Mouse (Mus musculus) left cerebral cortex, adult 8-10 months (tissue): ENCODE measurements around the gene Rasa1. TPM values are rescaled to one million over a fixed set of nuclear protein-coding genes. Genes with fewer than 3 reads are reported as not detected.

Experiments
- DNase-seq, 2 experiments: peaks; one replicate each; pipeline ENCODE4 v3.0.0; 2022; ENCODE audit warnings: low spot score in 2 of 2
- total RNA-seq, 4 experiments: library from RNA; stranded (reverse); gene quantifications; 2 replicates each; pipeline ENCODE4 v1.2.4; 2022

Gene Rasa1
- total RNA-seq, result 10 to 100 TPM; 46.0 to 63.9 (median 52.8) TPM

- DNase-seq, result peak; percentile 78 to 95
Measured at GRCm38 (mm10) chr13:85288843-85289713, at the start of gene Rasa1. TSS of gene Rasa1 (minus strand) at chr13:85289130.

DNA sequence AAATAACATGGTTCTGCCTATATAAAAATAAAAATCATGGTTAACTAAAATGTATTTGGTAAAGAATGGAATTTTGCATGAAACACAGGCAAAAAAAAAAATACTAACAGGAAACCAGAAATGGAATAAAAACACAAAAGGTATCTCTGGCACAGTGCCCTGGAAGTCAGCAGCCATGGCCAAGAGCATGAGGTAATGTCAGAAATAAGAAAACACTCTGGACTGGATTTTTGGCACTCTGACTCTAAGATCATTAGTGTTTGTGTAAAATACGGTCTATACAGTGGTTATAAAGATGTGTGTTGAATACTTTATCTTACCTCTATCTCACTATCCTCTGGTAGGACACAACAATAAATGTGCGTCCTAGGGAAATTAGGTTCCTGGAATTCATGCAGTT, 22.6 kb upstream of the Rasa1 start:
- no peak for DNase-seq

- DNase-seq, result peak in 1 of 2 experiments; percentile 66
Measured at GRCm38 (mm10) chr13:85310968-85311367, 22.0 kb upstream of the Rasa1 start.

- DNase-seq, result no peak
Measured at GRCm38 (mm10) chr13:85310483-85310882, 21.6 kb upstream of the Rasa1 start.

- no peak for DNase-seq
Measured at GRCm38 (mm10) chr13:85306039-85306438, 17.1 kb upstream of the Rasa1 start.

GRCm38 (mm10) chr13:85290651-85291050, 1.7 kb upstream of the Rasa1 start:
- no peak for DNase-seq

DNA sequence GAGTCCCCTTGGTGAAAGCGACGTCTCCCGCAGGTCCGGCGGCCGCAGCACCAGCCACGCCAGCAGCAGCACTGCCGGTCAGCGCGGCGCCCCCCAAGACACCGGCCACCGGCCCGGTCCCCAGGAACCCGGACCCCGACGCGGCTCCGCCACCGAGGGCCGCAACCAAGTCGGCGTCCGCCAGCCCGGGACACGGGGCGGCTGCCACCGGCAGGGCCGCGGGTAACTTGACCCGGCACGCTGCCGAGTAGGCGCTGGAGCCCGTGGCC, 422 bp downstream of the Rasa1 start:
- DNase-seq, result no peak

DNA sequence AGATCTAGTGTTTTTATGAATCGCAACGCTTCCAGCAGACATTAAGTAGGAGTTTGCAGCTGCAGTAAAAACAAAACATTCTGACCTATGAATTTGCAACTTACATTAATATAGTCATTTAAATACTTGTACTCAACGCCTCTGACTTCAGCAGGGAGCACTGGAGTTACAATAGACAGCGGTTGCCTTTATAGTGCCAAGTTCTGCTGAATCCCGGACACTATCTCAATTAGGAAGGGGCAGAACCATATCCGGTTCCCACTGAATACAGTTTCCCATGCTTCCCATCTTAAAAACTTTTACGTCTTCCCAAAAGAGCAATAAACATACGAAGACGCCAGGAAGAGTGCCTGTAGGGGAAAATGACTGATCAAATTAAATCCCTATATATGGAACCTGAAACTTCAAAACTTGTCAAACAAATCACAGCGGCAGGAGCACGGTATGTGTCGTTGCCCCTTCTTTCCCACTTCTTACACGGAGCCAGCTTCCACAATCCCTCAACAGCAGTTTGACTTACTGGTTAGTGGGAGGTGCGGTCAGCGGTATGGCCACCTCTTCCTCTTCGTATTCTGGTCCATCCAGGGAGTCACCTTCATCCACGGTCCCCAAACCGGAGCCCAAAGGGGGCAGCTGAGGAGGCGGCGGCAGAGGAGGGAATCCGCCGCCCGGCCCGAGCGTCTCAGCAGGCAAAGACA, 905 bp downstream of the Rasa1 start:
- DNase-seq, result peak; percentile 22 to 23

DNA sequence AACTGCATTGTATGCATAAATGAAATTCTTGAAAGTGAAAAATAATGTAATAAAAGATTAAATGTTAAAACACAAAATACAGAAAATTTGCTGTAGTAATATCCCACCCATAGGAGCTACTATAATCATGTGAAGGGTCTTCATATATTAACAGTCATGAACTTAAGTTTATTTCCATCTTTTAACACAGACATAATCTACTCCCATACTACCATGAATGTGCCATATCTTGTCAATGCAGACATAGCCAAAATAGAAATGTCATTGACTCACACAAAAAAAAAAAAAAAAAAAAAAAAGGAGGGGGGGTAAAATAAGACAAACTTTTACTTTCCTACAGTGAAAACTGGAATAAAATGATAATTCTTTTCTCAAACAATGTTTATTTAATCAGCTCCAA, 6.3 kb downstream of the Rasa1 start:
- no peak for DNase-seq

DNA sequence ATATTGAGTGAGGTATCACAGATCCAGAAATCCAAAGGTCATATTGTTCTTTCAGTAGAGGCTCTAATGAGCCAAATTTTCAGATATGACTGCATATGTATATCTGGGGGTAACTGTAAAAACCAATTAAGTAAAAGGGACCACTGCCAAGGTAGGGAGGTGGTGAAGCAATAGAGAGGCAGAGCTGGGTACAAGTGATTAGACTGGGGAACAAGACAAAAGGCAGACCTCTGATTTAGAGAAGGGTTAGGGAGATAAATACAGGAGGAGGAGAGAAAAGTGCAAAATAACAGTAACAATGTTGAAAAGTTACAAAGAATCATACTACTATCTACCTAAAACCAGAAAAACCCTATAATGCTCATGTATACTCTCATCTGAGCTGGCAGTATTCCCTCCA, 10.0 kb downstream of the Rasa1 start:
- no peak for DNase-seq

DNA sequence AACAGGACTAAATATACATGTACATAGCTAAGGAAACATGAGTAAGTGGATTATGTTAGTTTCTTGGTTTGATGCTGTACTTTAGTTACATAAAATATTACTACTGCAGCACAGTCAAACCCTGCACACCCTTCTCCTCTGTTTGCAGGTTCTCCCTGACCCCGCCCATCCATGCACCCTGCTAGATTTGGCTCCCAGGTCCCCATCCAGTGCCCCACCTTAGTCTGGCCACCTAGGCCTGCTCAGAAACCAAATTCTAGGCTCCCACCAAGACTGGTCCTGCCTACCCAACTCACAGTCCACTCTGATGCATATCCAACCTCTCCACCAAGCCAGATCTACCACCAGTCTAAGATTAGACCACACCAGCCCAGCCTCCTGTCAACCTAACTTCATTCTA, 14.4 kb downstream of the Rasa1 start:
- no peak for DNase-seq

DNA sequence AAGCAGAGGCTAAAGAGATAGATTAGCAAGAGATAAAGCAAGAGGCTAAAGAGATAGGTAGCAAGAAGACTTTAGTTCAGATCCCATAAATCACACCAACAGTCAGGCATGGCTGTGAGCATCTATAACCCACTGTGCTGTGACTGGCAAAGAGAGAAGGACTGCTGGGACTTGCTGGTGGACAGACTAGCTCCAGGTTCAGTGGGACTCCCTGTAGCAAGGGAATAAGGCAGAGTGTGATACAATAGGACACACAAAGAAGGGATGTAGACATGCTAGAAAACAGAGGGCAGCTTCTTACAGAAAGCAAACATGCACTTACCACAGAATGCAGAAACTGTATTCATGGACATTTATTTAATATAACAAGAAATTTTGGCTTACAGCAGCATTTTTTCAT, 15.1 kb downstream of the Rasa1 start:
- DNase-seq, result no peak

DNA sequence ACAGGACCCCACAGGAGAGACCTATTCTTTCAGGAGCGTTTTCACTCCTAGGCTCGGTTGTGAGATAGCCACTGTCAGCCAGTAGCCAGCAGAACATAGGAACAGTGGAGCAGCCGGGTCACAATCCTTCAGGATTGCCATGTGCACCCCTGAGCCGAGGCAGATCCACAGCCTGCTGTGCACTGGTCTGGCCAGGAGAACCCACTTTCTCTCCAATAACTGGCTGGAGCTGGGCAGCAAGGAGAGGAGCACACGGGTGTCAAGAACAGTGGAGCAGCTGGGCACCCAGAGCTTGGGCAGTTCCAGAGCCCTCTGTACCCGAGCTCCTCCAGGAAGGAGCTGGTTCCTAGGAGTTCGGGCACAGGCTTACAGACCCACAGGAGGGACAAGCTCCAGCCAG, 50.2 kb downstream of the Rasa1 start:
- DNase-seq, result no peak

DNA sequence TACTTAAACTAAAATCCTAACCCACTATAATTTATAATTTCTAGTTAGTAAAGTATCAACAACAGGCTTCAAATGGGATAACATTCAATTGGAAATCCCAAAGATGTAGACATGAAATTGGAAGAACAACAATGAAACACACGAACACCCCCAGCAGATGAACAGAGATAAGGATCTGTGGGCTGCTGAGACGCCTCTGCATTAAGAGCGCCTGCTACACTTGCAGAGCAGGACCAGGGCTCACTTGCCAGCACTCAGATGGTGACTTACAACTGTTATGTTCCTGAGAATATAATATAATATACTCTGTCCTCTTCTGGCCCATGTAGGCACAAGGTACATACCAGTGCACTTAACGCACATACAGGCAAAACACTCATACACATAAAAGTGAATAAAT, 70.3 kb downstream of the Rasa1 start:
- DNase-seq, result no peak

DNA sequence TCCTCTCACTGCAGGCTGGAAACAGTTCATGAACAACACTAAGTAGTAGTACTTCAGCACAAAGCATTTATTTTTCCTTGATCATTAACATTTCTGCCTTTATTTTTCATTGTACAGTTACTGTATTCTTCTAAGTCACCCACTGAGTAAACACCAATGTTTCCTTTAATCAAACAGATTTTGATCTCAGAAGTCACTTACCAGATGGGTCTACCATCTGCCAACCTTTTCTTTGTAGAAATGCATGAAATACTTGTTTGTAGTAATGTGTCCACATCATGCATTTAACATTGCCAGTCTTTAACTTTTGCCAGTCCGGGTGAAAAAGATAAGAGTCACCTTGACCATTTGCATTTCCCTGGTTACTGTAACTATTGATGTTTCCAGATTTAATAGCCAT, 78.6 kb downstream of the Rasa1 start:
- no peak for DNase-seq

GRCm38 (mm10) chr13:85208656-85209055, 80.3 kb downstream of the Rasa1 start:
- no peak for DNase-seq

- no peak for DNase-seq
Measured at GRCm38 (mm10) chr13:85207493-85207892, 81.4 kb downstream of the Rasa1 start.

GRCm38 (mm10) chr13:85191253-85191652, 97.7 kb downstream of the Rasa1 start:
- no peak for DNase-seq

- DNase-seq, result peak in 1 of 2 experiments; percentile 11
Measured at GRCm38 (mm10) chr13:85189644-85190121, 99.2 kb downstream of the Rasa1 start.

GRCm38 (mm10) chr13:85188903-85189643, 99.9 kb downstream of the Rasa1 start, which contains the start of gene Ccnh:
TSS of gene Ccnh (plus strand) at chr13:85189408.
- DNase-seq, result peak; percentile 82 to 94
